Mouse (Mus musculus) midbrain, postnatal 0 days (tissue): Measurements from ENCODE around the gene Fcer1g. TPM values are rescaled to one million over a fixed set of nuclear protein-coding genes. Genes with fewer than 3 reads are reported as not detected.

Experiments
- ATAC-seq: fragments of 200-750 bp; cut with Nextera tagmentation; 2 replicates; pipeline ENCODE4 v1.8.0; 2017; ENCODE audit warnings: moderate number of reproducible peaks, mild to moderate bottlenecking, moderate TSS enrichment, moderate library complexity; ENCODE audit not compliant: low FRiP score
- DNase-seq: peaks from one replicate; pipeline ENCODE4 v3.0.0-alpha.2; 2015; ENCODE audit warnings: low spot score
- H3K27ac ChIP-seq: fragments of 300-500 bp; sonication (generic); 2 replicates; pipeline ENCODE4 v1.5.1; 2014; ENCODE audit warnings: low read depth, mild to moderate bottlenecking, low read length, mixed read lengths
- H3K27me3 ChIP-seq: fragments of 300-500 bp; sonication (generic); 2 replicates; pipeline ENCODE4 v1.6.1; 2014; ENCODE audit warnings: low read length, control low read depth, mixed read lengths; ENCODE audit not compliant: insufficient read depth
- H3K36me3 ChIP-seq: fragments of 300-500 bp; sonication (generic); 2 replicates; pipeline ENCODE4 v1.6.1; 2014; ENCODE audit warnings: low read length, control low read depth, mixed read lengths; ENCODE audit not compliant: insufficient read depth
- H3K4me1 ChIP-seq: fragments of 300-500 bp; sonication (generic); 2 replicates; pipeline ENCODE4 v1.6.1; 2014; ENCODE audit warnings: mild to moderate bottlenecking, control low read depth, antibody characterized with exemption, low read length, mixed read lengths; ENCODE audit not compliant: insufficient read depth
- H3K4me2 ChIP-seq: fragments of 300-500 bp; sonication (generic); 2 replicates; pipeline ENCODE4 v1.6.1; 2014; ENCODE audit warnings: low read depth, mild to moderate bottlenecking, low read length, mixed read lengths; ENCODE audit not compliant: poor library complexity, severe bottlenecking
- H3K4me3 ChIP-seq: fragments of 300-500 bp; sonication (generic); 2 replicates; pipeline ENCODE4 v1.5.1; 2014; ENCODE audit warnings: low read depth, mild to moderate bottlenecking, low read length, moderate library complexity
- H3K9ac ChIP-seq: fragments of 300-500 bp; sonication (generic); replicated peaks from 2 replicates; pipeline ENCODE4 v1.6.1; 2014; ENCODE audit warnings: mild to moderate bottlenecking, low read length, moderate library complexity, mixed read lengths; ENCODE audit not compliant: poor library complexity, severe bottlenecking
- H3K9me3 ChIP-seq: fragments of 300-500 bp; sonication (generic); 2 replicates; pipeline ENCODE4 v1.6.1; 2016; ENCODE audit warnings: low read length, control low read depth
- CTCF ChIP-seq: IDR thresholded peaks from 2 replicates; pipeline ENCODE4 v1.5.1; 2016; ENCODE audit warnings: antibody characterized with exemption, mild to moderate bottlenecking
- WGBS: fragments of 180-500 bp; shearing (Covaris S2); extraction: QIAGEN DNeasy Blood & Tissue Kit; methylation state at CpG from one replicate; pipeline ENCODE4 v1.1.7; 2014; 5-methylcytosine and 5-hydroxymethylcytosine counted together
- polyA plus RNA-seq: library from polyadenylated mRNA; unstranded; fragments of >200 nt; fragmentation: Nextera tagmentation; extraction: Ambion mirVana; gene quantifications from 2 replicates; pipeline ENCODE4 v1.2.1, GENCODE M21; 2015
- total RNA-seq: library from RNA; depleted of rRNA; stranded (reverse); fragments of >200 nt; gene quantifications from 2 replicates; pipeline ENCODE4 v1.2.3, GENCODE M21; 2014

The Fcer1g gene
- total and polyA plus RNA-seq, 2 experiments from 2014 or later, result 21.3 to 31.1 TPM

DNA sequence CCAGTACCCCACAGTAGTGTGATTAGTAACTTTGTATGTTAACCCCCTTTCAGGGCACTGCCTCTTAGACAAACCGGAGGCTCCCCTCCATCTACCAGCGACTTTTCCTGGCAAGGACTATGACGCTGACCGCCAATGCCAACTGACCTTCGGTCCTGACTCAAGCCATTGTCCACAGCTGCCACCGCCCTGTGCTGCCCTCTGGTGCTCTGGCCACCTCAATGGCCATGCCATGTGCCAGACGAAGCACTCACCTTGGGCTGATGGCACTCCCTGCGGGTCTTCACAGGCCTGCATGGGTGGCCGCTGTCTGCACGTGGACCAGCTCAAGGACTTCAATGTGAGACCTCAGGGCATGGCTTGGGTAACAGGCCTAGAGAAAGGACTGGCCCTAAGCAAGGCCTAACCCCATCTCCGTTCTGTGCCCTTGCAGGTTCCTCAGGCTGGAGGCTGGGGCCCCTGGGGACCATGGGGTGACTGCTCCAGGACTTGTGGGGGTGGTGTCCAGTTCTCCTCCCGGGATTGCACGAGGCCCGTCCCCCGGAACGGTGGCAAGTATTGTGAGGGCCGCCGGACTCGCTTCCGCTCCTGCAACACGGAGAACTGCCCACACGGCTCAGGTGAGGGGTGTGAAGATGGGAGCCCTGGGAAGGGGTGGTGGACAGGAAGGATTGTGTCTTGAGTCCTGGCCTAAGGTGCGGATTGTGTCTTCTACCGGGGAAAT, 22.1 kb upstream of the Fcer1g start:
- 0 out of 2 replicates have a peak, but pooled peaks cover 3% of the 10 kb centered on the region for H3K4me1 ChIP-seq
- no peak overlapping the region for H3K9ac ChIP-seq
- no peak overlapping the region for H3K4me2 ChIP-seq
- H3K27ac ChIP-seq, result no peak overlapping the region
- peak; percentile 26 for TF ChIP-seq CTCF
- H3K4me3 ChIP-seq, result no peak overlapping the region
- no peaks in the 10 kb centered on the region for H3K27me3 ChIP-seq
- no peaks in the 10 kb centered on the region for H3K36me3 ChIP-seq
- no peak for ATAC-seq
- DNase-seq, result no peak
- 91% methylated on average over 24 of the region's 24 CpGs for WGBS
- no peaks in the 10 kb centered on the region for H3K9me3 ChIP-seq

GRCm38 (mm10) chr1:171252415-171252814, 18.2 kb upstream of the Fcer1g start:
- Histone ChIP-seq H3K9me3 (no peaks in the 10 kb centered on the region), H3K27me3 (no peaks in the 10 kb centered on the region), H3K36me3 (no peaks in the 10 kb centered on the region), H3K4me1 (peaks cover 9% of the 10 kb centered on the region; the same call in 1 of the 2 replicates), H3K4me3 (0 out of 2 replicates have a peak overlapping the region, but pooled peaks have one; percentile 5), H3K4me2 (peak overlapping the region; percentile 57), H3K27ac (peak overlapping the region; percentile 26; the same call in 1 of the 2 replicates), H3K9ac (0 out of 2 replicates have a peak overlapping the region, but pooled peaks have one; percentile 33)
- 48% methylated on average over 17 of the region's 17 CpGs for WGBS
- no peak for ATAC-seq
- TF ChIP-seq CTCF, result 0 out of 2 replicates have a peak, but pooled peaks have one; percentile 24
- DNase-seq, result peak; percentile 42

GRCm38 (mm10) chr1:171251594-171252324, 17.6 kb upstream of the Fcer1g start:
- Histone ChIP-seq H3K27me3 (no peaks in the 10 kb centered on the region), H3K27ac (no peak overlapping the region; the same call in 1 of the 2 replicates), H3K9me3 (no peaks in the 10 kb centered on the region), H3K9ac (0 out of 2 replicates have a peak overlapping the region, but pooled peaks have one; percentile 33), H3K4me3 (peak overlapping the region; percentile 31; the same call in 1 of the 2 replicates), H3K4me1 (peaks cover 9% of the 10 kb centered on the region; the same call in 1 of the 2 replicates), H3K4me2 (peak overlapping the region; percentile 57), H3K36me3 (no peaks in the 10 kb centered on the region)
- WGBS, result 7% methylated on average over 13 of the region's 13 CpGs
- no peak; the same call in 1 of the 2 replicates for ATAC-seq
- DNase-seq, result peak; percentile 46
- TF ChIP-seq CTCF, result no peak

GRCm38 (mm10) chr1:171250680-171251593, 16.8 kb upstream of the Fcer1g start, which contains the start of gene Ndufs2:
Gene Ndufs2 (minus strand): TSS chr1:171251388.
- Histone ChIP-seq H3K4me3 (peak within 1 kb of the TSS; percentile 31), H3K36me3 (no peaks in the 10 kb centered on the region), H3K9ac (peak within 1 kb of the TSS; percentile 33), H3K9me3 (no peaks in the 10 kb centered on the region), H3K27ac (peak within 1 kb of the TSS; percentile 26; the same call in 1 of the 2 replicates), H3K4me1 (peaks cover 9% of the 10 kb centered on the region; the same call in 1 of the 2 replicates), H3K4me2 (peak within 1 kb of the TSS; percentile 57), H3K27me3 (no peaks in the 10 kb centered on the region)
- TF ChIP-seq CTCF, result no peak
- WGBS, result 8% methylated on average over 26 of the region's 26 CpGs
- DNase-seq, result peak; percentile 59
- ATAC-seq, result peak; percentile 13; the same call in 1 of the 2 replicates

DNA sequence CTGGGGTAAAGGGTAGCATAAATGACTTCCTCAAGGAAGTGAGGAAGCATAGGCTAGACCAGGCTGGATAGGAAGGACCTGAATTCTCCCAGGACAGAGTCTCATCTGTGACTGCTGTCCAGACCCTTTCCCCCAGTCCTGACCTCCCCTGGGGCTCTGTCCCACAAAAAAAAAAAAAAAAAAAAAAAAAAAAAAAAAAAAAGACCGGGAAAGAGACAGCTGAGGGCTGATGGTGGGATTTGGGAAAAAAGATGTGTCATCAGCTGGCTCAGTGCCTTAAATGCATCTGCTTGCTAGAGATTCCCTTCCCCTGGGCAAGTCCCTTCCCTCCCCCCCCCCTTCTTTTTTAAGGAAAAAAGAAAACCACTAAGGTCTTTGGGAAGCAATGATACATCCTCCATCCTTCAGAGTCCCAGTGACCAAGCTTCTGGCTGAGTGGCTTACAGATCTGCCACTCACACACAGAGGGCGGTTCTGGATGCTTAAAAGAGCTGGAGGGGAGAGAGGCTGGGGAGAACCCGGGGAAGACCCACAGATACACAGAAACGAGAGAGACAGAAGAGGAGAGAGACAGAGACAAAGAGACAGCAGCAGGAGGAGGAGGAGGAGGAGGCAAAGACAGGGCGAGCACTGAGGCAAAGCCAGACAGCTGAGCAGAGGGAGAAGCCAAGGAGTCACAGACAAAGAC, 15.9 kb upstream of the Fcer1g start, which contains the start of gene Adamts4:
Gene Adamts4 (plus strand): TSS at position 509 of the 688 bp plus-strand sequence.
- no peak for TF ChIP-seq CTCF
- Histone ChIP-seq H3K27me3 (no peaks in the 10 kb centered on the region), H3K9me3 (no peaks in the 10 kb centered on the region), H3K36me3 (no peaks in the 10 kb centered on the region), H3K27ac (no peak within 1 kb of the TSS), H3K9ac (peak within 1 kb of the TSS; percentile 30), H3K4me1 (peaks cover 9% of the 10 kb centered on the region; the same call in 1 of the 2 replicates), H3K4me2 (peak within 1 kb of the TSS; percentile 57), H3K4me3 (peak within 1 kb of the TSS; percentile 31)
- ATAC-seq, result no peak
- 3% methylated on average over 4 of the region's 5 CpGs for WGBS
- DNase-seq, result peak; percentile 70
